Mouse (Mus musculus) cerebellum, adult 11-12 months (tissue): Measurements from ENCODE around the gene Tacc3.
A peak's percentile ranks its signal among the peaks of the same experiment; 100 is the strongest.

Experiments used
- DNase-seq: peaks from one replicate; pipeline ENCODE4 v3.0.0; 2022

Tacc3 gene

GRCm38 (mm10) chr5:33657787-33658663 is at the start of gene Tacc3, which contains the start of gene Tmem129:
TSS of gene Tacc3 (plus strand) at chr5:33658128.
TSS of gene Tmem129 (minus strand) at chr5:33658416.
- DNase-seq, result peak; percentile 99

- DNase-seq, result no peak
Observed at GRCm38 (mm10) chr5:33609226-33609625, 48.7 kb upstream of the Tacc3 start.

GRCm38 (mm10) chr5:33611795-33612194 is 46.1 kb upstream of the Tacc3 start:
- DNase-seq, result peak; percentile 45

GRCm38 (mm10) chr5:33614391-33614790 is 43.5 kb upstream of the Tacc3 start:
- no peak for DNase-seq

- DNase-seq, result no peak
Observed at GRCm38 (mm10) chr5:33622671-33623070, 35.3 kb upstream of the Tacc3 start.

- no peak for DNase-seq
Observed at GRCm38 (mm10) chr5:33623766-33624165, 34.2 kb upstream of the Tacc3 start.

- no peak for DNase-seq
Observed at GRCm38 (mm10) chr5:33627968-33628367, 30.0 kb upstream of the Tacc3 start.

- DNase-seq, result no peak
Observed at GRCm38 (mm10) chr5:33628820-33629300, 29.1 kb upstream of the Tacc3 start.

GRCm38 (mm10) chr5:33629301-33629987 is 28.5 kb upstream of the Tacc3 start, which contains the start of the genes Fam53a and Gm9903:
TSS of gene Fam53a (minus strand) at chr5:33629635.
TSS of gene Gm9903 (plus strand) at chr5:33629925.
- DNase-seq, result peak; percentile 100

- peak; percentile 67 for DNase-seq
Observed at GRCm38 (mm10) chr5:33630061-33630460, 27.9 kb upstream of the Tacc3 start.

- DNase-seq, result peak; percentile 45
Observed at GRCm38 (mm10) chr5:33630615-33631014, 27.3 kb upstream of the Tacc3 start.

- no peak for DNase-seq
Observed at GRCm38 (mm10) chr5:33632526-33632925, 25.4 kb upstream of the Tacc3 start.

- no peak for DNase-seq
Observed at GRCm38 (mm10) chr5:33635361-33635760, 22.6 kb upstream of the Tacc3 start.

GRCm38 (mm10) chr5:33637606-33638350 is 20.1 kb upstream of the Tacc3 start:
- no peak for DNase-seq

- DNase-seq, result no peak
Observed at GRCm38 (mm10) chr5:33638826-33639225, 19.1 kb upstream of the Tacc3 start.

- no peak for DNase-seq
Observed at GRCm38 (mm10) chr5:33640652-33641051, 17.3 kb upstream of the Tacc3 start.

- no peak for DNase-seq
Observed at GRCm38 (mm10) chr5:33651017-33651416, 6.9 kb upstream of the Tacc3 start.

- no peak for DNase-seq
Observed at GRCm38 (mm10) chr5:33651541-33651920, 6.4 kb upstream of the Tacc3 start.

- DNase-seq, result peak; percentile 97
Observed at GRCm38 (mm10) chr5:33651921-33652782, 5.8 kb upstream of the Tacc3 start, which contains the start of gene Slbp. TSS of gene Slbp (minus strand) at chr5:33652574.

GRCm38 (mm10) chr5:33652783-33653173 is 5.2 kb upstream of the Tacc3 start:
- no peak for DNase-seq

GRCm38 (mm10) chr5:33654424-33654823 is 3.5 kb upstream of the Tacc3 start:
- peak; percentile 62 for DNase-seq
